Mouse (Mus musculus) frontal cortex, postnatal 14 days (tissue): Measurements from ENCODE around the gene Bcat2.
A peak's percentile ranks its signal among the peaks of the same experiment; 100 is the strongest.
"Not testable (repeated sequence)": the region's sequence is repeated elsewhere in the genome, so short reads cannot be mapped to it uniquely, and the experiment has no call there.

ENCODE experiments used
- DNase-seq, 2 experiments: peaks; one replicate each; pipeline ENCODE4 v3.0.0; 2022; ENCODE audit warnings: low spot score in 2 of 2

The Bcat2 gene

DNA sequence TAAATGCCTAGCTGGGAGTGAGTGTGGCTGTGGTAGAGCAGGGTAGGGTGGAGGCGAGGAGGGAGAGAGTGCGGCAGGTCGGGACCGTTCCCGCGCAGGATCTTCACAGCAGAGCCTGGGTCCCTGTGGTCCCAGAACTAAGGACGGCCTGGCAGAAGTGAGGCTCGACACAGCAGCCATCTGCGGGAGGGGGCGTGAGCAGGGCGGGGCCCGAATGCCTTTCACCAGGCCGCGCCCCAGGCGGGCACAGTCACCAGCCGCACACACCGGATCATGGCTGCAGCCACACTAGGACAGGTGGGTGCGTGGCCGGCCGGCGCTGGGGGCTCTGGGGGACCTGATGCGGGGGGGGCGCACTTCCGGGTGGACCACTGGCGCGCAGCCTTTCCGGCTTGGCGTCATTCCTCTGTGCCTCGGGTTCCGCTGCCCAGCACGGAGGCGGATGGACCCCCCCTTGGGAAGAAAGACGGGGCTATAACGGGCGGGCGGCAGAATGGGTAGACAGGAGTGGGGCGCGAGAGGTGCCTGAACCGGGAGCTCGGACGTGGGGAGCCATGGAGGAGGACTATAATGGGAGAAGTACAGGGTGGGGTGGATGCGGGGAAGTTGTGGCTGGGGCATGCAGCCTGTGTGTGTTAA, at the start of gene Bcat2:
TSS of gene Bcat2 (plus strand) at position 51 of the 639 bp plus-strand sequence.
- DNase-seq, result peak; percentile 37 to 53

GRCm38 (mm10) chr7:45520605-45521004, 49.3 kb upstream of the Bcat2 start:
- no peak for DNase-seq

DNA sequence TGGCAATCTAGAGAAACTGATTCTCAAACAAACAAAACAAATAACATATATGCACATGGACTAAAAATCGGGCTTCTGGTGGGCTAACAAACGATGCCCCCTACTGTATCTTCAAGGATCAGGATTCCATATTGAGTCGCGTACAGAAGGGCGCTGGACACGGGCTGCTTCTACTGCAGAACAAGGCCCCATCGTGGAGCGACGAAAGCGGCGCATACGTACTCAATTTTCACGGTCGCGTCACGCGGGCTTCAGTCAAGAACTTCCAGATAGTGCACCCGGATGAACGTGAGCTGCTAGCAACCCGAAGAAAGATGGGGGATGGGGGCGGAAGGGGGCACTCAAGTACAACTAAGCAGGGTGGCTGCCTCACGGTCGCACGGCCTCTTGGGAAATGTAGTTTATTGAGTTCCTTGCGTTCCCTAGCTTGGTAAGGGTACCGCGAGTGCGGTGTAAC, 48.2 kb upstream of the Bcat2 start:
- DNase-seq, result peak; percentile 88 to 90

GRCm38 (mm10) chr7:45522194-45522752, 47.7 kb upstream of the Bcat2 start:
- no peak for DNase-seq

DNA sequence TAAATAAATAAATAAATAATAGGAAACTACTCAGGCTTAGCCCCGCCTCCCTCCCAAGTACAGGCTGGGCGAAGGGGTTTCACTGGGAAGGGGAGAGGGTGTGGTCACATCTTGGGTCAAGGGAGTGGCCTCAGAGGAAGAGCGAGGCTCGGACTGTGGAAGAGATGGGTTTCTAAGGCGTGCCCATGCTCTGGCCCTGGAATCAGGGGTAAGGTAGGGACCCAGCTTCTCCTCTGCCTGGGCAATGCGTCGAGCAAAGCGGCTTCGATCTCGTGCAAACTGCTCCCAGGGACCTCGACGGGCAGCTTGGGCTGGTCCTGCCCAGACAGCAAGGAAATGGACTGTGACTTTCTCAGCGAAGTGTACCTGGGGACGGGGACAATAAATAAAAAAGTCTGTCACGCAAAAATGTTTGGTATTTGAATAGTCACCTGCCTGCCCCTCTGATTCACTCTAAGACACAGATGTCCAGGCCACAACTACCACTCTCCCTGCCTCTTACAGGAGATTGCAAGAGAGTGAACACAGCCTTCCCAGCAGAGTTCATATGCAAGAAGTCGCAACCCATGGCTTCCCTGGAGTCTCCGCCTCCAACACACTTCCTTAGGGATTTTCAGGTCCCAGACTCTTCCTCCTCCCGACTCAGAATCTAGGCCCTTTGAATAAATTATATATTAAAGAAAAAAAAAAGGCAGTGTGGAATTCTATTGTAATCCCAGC, 46.8 kb upstream of the Bcat2 start:
- no peak for DNase-seq

DNA sequence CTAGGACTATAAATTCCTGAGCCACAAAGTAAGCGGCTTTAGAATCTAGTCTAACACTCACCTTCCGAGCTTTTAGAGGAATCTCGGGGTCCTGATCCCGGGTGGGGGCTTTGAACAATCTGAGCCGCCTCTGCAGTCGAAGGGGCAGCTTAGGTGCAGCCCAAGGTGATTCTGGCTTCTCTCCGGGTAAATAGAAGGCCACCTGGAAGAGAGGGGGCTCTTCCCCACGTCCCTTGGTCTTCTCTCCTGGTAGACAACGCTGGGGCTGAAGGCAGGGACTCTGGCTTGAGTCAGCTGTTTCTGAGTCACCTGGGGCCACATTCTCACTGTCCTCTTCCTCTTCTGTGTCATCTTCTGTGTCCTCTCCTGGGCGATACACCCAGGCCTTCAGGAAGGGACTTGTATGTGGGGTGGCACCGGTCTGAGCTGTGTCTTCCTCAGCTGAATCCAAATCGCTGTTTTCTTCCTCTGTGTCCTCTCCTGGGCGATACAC, 46.2 kb upstream of the Bcat2 start:
- DNase-seq, result no peak

- no peak for DNase-seq
Measured at GRCm38 (mm10) chr7:45524841-45525621, 44.9 kb upstream of the Bcat2 start.

- peak; percentile 91 to 96 for DNase-seq
Measured at GRCm38 (mm10) chr7:45525809-45526473, 44.0 kb upstream of the Bcat2 start, which contains the start of the genes Ppp1r15a and Plekha4. Ppp1r15a (minus strand) TSS chr7:45526268. Plekha4 (plus strand) TSS chr7:45526330.

- DNase-seq, result no peak
Measured at GRCm38 (mm10) chr7:45526474-45527120, 43.4 kb upstream of the Bcat2 start.

GRCm38 (mm10) chr7:45527169-45527568, 42.8 kb upstream of the Bcat2 start:
- not testable (repeated sequence) for DNase-seq

DNA sequence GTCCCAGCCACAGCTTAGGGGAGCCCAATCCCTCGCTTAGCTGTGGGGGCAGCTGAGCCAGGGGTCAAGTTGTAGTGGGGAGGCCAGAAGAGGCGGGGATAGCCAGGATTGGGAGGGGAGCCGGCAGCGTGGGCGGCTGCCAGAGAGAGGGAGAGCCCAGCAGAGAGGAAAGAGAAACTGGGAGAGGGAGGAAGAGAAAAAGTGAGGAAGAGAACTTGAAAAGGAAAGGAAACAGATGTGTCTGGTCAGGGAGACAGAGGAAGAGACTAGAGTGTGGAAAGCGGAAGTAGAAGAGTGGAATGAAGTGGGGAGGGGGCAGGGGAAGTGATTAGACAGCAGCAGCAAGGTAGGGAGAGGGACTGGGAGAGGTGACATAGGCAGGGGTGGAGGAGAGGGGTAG, 40.5 kb upstream of the Bcat2 start:
- DNase-seq, result no peak

DNA sequence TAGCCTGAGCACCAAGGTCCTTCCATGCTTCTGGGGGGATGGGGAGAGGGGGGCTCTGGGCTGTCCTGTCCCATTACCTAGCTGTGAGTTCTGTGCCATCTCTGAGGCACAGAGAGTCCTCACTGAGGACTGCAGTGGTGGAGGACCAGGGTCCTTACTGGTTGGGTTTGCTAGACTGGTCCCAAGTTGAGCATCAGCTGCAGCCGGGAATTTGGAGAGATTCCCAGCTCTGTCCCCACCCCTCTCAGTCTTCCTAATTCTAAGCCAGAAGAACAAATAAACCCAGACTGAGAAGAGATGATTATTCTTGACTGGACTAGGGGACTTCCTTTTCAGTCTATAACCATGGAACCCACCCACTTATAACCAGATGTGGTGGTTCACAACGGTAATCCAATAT, 39.3 kb upstream of the Bcat2 start:
- no peak for DNase-seq

DNA sequence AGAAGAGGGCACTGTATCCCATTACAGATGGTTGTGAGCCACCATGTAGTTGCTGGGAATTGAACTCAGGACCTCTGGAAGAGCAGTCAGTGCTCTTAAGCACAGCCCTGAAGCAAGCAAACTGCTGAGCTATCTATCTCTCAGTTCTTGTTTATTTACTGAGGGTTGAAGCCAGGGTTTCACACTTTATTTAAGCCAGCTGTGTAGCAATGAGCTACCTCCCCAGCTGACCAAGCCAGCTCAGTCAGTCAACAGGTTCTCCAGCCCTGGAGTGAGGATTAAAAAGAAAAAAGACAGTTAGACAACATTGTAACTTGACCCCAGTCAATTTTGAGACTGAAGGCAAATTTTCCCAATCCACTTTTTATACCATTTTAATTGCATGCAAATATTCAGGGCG, 34.3 kb upstream of the Bcat2 start:
- DNase-seq, result no peak

DNA sequence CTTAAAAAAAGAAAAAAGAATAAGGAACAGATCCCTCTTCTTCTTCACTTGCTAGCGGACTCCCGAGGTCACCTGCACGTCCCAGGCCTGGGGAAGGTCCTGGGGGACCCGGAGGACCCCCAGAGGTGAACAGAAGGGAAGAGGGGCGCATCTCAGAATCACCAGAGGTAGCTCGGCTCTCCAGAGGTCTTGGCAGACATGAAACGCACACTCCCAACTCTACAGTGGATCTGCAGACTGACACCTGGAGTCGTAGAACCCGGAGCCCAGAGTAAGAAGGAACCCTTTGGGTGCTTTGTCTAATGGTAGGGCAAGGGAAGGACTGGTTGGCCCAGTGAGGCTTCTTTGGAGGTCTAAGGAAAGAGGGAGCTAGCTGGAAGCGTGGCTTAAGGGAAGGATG, 32.4 kb upstream of the Bcat2 start:
- DNase-seq, result no peak

DNA sequence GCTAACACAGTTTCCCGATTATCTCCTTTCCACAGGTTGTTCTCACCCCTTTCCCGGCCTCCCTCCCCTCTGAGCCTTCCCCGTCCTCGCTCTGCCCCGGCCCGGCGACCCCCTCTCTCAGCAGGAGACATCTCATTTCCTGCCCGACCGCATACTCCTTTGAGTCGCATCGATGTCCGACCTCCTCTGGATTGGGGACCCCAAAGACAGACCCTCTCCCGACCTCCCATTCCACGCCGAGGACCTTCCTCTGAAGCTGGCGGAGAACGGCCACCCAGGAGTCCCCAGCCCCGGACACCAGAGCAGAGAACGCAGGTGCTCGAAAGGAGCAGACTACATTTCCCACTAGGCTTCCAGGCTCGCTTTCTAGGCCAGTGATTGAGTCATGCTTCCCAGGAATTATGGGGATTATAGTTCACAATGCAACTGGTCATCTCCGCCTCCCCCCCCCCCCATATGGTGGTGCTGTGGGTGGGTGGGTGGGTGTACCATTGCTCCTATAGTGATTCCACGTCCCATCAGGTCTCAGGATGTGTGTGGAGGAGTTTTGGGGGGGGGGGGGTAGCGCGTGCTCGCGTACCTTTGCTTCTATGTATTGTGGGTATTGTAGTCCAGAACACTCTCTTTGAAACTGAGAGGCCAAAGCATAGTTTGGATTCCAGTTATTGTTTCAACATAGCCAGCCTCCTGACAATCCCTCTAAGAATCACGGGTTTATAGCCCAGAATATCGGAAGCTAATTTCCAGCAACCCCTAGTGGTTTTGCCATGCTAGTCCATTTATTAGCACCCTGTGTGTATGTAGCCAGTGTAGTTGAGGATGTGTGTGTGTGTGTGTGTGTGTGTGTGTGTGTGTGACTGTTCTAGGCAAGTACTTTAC, 31.6 kb upstream of the Bcat2 start:
- DNase-seq, result peak in 1 of 2 experiments; percentile 29

DNA sequence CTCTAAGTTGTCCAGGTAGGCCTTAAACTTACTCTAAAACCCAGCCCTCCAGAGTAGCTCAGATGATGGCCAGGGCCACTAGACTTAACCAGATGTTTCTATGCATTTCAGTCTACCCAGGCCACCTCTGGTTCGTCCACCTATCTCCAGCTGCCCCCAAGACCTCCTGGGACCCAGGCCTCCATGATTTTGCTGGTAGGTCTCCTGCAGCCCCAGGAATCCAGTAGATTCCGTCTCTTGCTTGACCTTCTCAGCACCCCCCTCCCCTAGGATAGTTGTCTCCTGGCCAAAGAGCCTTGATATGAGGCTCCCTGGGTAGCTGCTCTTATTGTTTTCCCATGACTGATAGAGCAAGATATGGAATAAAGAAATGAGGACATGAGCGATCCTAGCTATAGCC, 30.9 kb upstream of the Bcat2 start:
- no peak for DNase-seq

- DNase-seq, result no peak
Measured at GRCm38 (mm10) chr7:45540213-45540612, 29.7 kb upstream of the Bcat2 start.

DNA sequence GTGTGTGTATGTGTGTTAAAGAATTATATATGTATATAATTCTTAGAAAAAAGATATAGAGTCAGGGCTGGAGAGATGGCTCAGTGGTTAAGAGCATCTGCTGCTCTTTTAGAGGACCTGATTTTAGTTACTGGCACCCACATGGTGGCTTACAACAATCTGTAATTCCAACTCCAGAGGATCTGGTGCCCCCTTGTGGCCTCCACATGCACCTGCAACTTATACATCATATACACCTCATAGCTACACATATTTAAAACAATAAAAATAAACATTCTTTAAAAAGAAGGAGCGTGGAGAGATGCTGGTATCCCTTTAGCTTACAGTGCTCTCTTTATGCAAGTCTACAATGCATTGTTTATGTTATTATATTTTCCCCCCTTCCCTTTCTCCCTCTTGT, 25.4 kb upstream of the Bcat2 start:
- no peak for DNase-seq

DNA sequence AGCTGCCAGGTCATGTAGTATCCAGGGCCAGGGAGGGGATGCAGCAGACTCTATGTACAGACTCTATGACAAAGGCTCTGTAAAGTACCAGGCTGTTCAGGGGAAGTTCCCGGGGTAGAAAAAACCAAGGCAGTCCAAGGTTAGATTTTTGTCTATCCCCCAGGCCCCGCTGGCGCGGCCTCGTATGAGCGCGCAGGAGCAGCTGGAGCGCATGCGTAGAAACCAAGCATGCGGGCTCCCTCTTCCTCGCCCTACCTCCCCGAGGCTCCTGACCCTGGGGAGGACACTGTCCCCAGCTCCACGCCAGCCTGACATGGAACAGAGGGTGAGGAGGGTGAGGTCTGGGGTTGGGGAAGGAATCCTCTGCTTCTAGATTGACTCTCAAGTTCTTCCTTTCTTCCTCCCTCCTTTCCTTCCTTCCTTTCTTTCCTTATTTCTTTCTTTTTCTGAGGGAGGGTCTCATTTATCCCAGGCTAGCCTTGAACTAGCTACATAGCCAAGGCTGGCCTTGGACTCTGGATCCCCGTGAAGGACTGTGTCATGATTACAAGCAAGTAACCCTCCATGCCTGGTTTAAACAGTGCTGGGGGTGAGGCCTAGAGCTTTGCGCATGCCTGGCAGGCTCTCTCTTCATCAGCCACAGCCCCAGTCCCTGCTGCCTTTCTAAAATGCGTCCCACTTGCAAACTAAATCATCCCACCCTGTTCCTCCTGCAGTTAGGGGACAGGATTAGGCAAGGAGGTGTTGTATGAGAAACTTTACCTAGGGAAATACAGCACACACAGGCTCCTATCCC, 20.1 kb upstream of the Bcat2 start:
- DNase-seq, result no peak
